Mouse (Mus musculus) ZHBTc4 (cell line): Measurements from ENCODE around the gene Pym1.
"Not testable (repeated sequence)": the region's sequence is repeated elsewhere in the genome, so short reads cannot be mapped to it uniquely, and the experiment has no call there.

Source experiments
- DNase-seq: peaks from one replicate; pipeline ENCODE4 v3.0.0-alpha.2; 2011; ENCODE audit warnings: low read depth, low spot score

Gene Pym1

GRCm38 (mm10) chr10:128747646-128748251 lies at the start of gene Pym1:
Gene Pym1, plus strand, starts transcription at chr10:128747889.
- peak; percentile 95 for DNase-seq

- no peak for DNase-seq
Measured at GRCm38 (mm10) chr10:128699006-128699405, 48.7 kb upstream of the Pym1 start.

GRCm38 (mm10) chr10:128699611-128700010 lies 48.1 kb upstream of the Pym1 start:
- no peak for DNase-seq

GRCm38 (mm10) chr10:128700712-128701111 lies 47.0 kb upstream of the Pym1 start:
- no peak for DNase-seq

- DNase-seq = no peak
Measured at GRCm38 (mm10) chr10:128702328-128703007, 45.2 kb upstream of the Pym1 start.

- DNase-seq = no peak
Measured at GRCm38 (mm10) chr10:128703895-128704294, 43.8 kb upstream of the Pym1 start, which contains the start of gene Pmel. Gene Pmel, plus strand, starts transcription at chr10:128704195.

GRCm38 (mm10) chr10:128704491-128705316 lies 43.0 kb upstream of the Pym1 start, which contains the start of gene Cdk2:
Gene Cdk2, minus strand, starts transcription at chr10:128705031.
- DNase-seq = peak; percentile 97

- DNase-seq = peak; percentile 41
Measured at GRCm38 (mm10) chr10:128705317-128705693, 42.4 kb upstream of the Pym1 start.

- DNase-seq = peak; percentile 12
Measured at GRCm38 (mm10) chr10:128711318-128711717, 36.4 kb upstream of the Pym1 start.

- DNase-seq = peak; percentile 43
Measured at GRCm38 (mm10) chr10:128715559-128716537, 31.8 kb upstream of the Pym1 start.

GRCm38 (mm10) chr10:128725466-128725865 lies 22.2 kb upstream of the Pym1 start:
- DNase-seq = not testable (repeated sequence)

- DNase-seq = no peak
Measured at GRCm38 (mm10) chr10:128728059-128728458, 19.6 kb upstream of the Pym1 start.

- DNase-seq = peak; percentile 73
Measured at GRCm38 (mm10) chr10:128731002-128731433, 16.7 kb upstream of the Pym1 start.

- no peak for DNase-seq
Measured at GRCm38 (mm10) chr10:128731992-128732391, 15.7 kb upstream of the Pym1 start.

GRCm38 (mm10) chr10:128737435-128737834 lies 10.3 kb upstream of the Pym1 start:
- peak; percentile 94 for DNase-seq

GRCm38 (mm10) chr10:128740296-128740695 lies 7.4 kb upstream of the Pym1 start:
- no peak for DNase-seq

GRCm38 (mm10) chr10:128742616-128743015 lies 5.1 kb upstream of the Pym1 start:
- DNase-seq = peak; percentile 58

GRCm38 (mm10) chr10:128743235-128743634 lies 4.5 kb upstream of the Pym1 start:
- DNase-seq = no peak

- DNase-seq = peak; percentile 44
Measured at GRCm38 (mm10) chr10:128743791-128744191, 3.9 kb upstream of the Pym1 start.

GRCm38 (mm10) chr10:128744211-128744610 lies 3.5 kb upstream of the Pym1 start:
- DNase-seq = no peak
